Mouse (Mus musculus): ENCODE results near the gene Evi5l. TPM values are rescaled to one million over a fixed set of nuclear protein-coding genes. Genes with fewer than 3 reads are reported as not detected.
A peak's percentile ranks its signal among the peaks of the same experiment; 100 is the strongest.

The Evi5l gene
- polyA plus RNA-seq, 1 experiment from 2014 or later, result 36.3 TPM

GRCm38 (mm10) chr8:4172486-4172885 is 6.1 kb downstream of the Evi5l start:
- WGBS, result 70% methylated on average over 3 of the region's 3 CpGs
- no peak for ATAC-seq (ENCODE audit: insufficient number of reproducible peaks, insufficient read depth, low FRiP score, low TSS enrichment, low read depth)
- Histone ChIP-seq H3K4me2 (no peak overlapping the region), H3K4me3 (no peak overlapping the region), H3K27me3 (no peaks in the 10 kb centered on the region), H3K9ac (no peak overlapping the region), H3K27ac (no peak overlapping the region), H3K36me3 (0 out of 2 replicates have a peak, but pooled peaks cover 15% of the 10 kb centered on the region), H3K4me1 (peaks cover 10% of the 10 kb centered on the region; the same call in 1 of the 2 replicates), H3K9me3 (0 out of 2 replicates have a peak, but pooled peaks cover 3% of the 10 kb centered on the region)

- no peak for ATAC-seq (ENCODE audit: insufficient number of reproducible peaks, insufficient read depth, low FRiP score, low TSS enrichment, low read depth)
- Histone ChIP-seq H3K27ac (no peak overlapping the region), H3K4me3 (no peak overlapping the region), H3K9me3 (0 out of 2 replicates have a peak, but pooled peaks cover 3% of the 10 kb centered on the region), H3K36me3 (0 out of 2 replicates have a peak, but pooled peaks cover 15% of the 10 kb centered on the region), H3K4me1 (no peaks in the 10 kb centered on the region; the same call in 1 of the 2 replicates), H3K4me2 (no peak overlapping the region), H3K27me3 (no peaks in the 10 kb centered on the region), H3K9ac (no peak overlapping the region)
- 63% methylated on average over 2 of the region's 2 CpGs for WGBS
Observed at GRCm38 (mm10) chr8:4174018-4174417, 7.7 kb downstream of the Evi5l start.

- Histone ChIP-seq H3K36me3 (peaks cover 46% of the 10 kb centered on the region), H3K4me1 (no peaks in the 10 kb centered on the region), H3K9ac (no peak overlapping the region), H3K9me3 (no peaks in the 10 kb centered on the region), H3K4me3 (no peak overlapping the region), H3K27ac (no peak overlapping the region), H3K27me3 (no peaks in the 10 kb centered on the region), H3K4me2 (no peak overlapping the region)
- WGBS, result 88% methylated on average over 8 of the region's 8 CpGs
- ATAC-seq (ENCODE audit: insufficient number of reproducible peaks, insufficient read depth, low FRiP score, low TSS enrichment, low read depth), result no peak
Observed at GRCm38 (mm10) chr8:4183409-4183808, 17.0 kb downstream of the Evi5l start.

DNA sequence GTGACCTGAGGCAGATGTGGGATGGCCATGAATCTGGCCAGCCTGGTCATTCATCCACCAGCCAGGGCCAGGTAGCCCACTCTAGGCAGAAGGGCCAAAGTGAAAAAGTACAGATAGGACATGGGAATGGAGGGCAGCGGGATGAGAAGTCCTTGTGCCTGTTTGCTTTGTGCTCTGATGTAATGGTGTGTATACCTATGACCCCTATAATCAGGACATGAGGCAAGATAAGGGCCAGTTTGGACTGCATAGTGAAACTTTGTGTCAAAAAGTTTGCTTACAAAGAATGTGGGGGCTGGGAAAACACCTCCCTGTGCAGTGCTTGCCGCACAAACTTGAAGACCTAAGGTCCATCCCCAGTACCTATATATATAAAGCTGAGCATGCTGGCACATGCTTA is 19.8 kb downstream of the Evi5l start:
- 90% methylated on average over 2 of the region's 2 CpGs for WGBS
- H3K27ac ChIP-seq, result no peak overlapping the region
- no peak overlapping the region for H3K9ac ChIP-seq
- no peak overlapping the region for H3K4me2 ChIP-seq
- H3K9me3 ChIP-seq, result no peaks in the 10 kb centered on the region
- peaks cover 53% of the 10 kb centered on the region for H3K36me3 ChIP-seq
- no peak overlapping the region for H3K4me3 ChIP-seq
- H3K4me1 ChIP-seq, result no peaks in the 10 kb centered on the region
- H3K27me3 ChIP-seq, result no peaks in the 10 kb centered on the region
- ATAC-seq (ENCODE audit: insufficient number of reproducible peaks, insufficient read depth, low FRiP score, low TSS enrichment, low read depth), result no peak

- ATAC-seq (ENCODE audit: insufficient number of reproducible peaks, insufficient read depth, low FRiP score, low TSS enrichment, low read depth), result no peak
- Histone ChIP-seq H3K27me3 (no peaks in the 10 kb centered on the region), H3K9me3 (no peaks in the 10 kb centered on the region), H3K9ac (no peak overlapping the region), H3K4me3 (no peak overlapping the region), H3K27ac (no peak overlapping the region), H3K4me2 (no peak overlapping the region), H3K36me3 (peaks cover 56% of the 10 kb centered on the region), H3K4me1 (peaks cover 10% of the 10 kb centered on the region)
Observed at GRCm38 (mm10) chr8:4188605-4189004, 22.2 kb downstream of the Evi5l start.

GRCm38 (mm10) chr8:4189031-4189722 is 22.8 kb downstream of the Evi5l start:
- H3K9ac ChIP-seq, result no peak overlapping the region
- H3K4me1 ChIP-seq, result peaks cover 10% of the 10 kb centered on the region
- H3K36me3 ChIP-seq, result peaks cover 53% of the 10 kb centered on the region
- no peak for ATAC-seq (ENCODE audit: insufficient number of reproducible peaks, insufficient read depth, low FRiP score, low TSS enrichment, low read depth)
- WGBS, result 34% methylated on average over 3 of the region's 3 CpGs
- no peaks in the 10 kb centered on the region for H3K27me3 ChIP-seq
- no peaks in the 10 kb centered on the region for H3K9me3 ChIP-seq
- no peak overlapping the region for H3K4me3 ChIP-seq
- H3K27ac ChIP-seq, result no peak overlapping the region
- H3K4me2 ChIP-seq, result no peak overlapping the region

DNA sequence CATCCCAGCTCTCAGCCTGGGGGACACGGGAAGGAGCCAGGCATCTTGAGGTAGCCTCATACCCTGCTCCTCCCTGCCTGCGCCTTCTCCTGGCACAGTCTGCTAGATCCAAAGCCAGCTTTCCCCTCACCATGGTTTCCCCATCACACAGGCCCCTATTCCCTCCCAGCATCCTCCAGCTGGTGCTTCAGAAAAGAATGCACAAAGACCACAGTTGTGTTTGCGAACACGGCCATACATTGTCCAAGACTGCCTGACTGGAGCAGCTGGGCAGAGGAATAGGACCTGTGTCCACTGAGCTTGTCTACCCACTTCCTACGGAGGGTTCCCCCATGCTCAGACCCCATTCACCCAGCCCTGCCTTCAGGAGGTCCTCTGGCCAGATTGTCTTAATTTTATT is 25.9 kb downstream of the Evi5l start:
- ATAC-seq (ENCODE audit: insufficient number of reproducible peaks, insufficient read depth, low FRiP score, low TSS enrichment, low read depth), result no peak
- Histone ChIP-seq H3K9me3 (no peaks in the 10 kb centered on the region), H3K36me3 (peaks cover 42% of the 10 kb centered on the region), H3K9ac (no peak overlapping the region), H3K4me2 (no peak overlapping the region), H3K4me3 (no peak overlapping the region), H3K4me1 (peaks cover 10% of the 10 kb centered on the region), H3K27me3 (no peaks in the 10 kb centered on the region), H3K27ac (peak overlapping the region; percentile 58; the same call in 1 of the 2 replicates)
- WGBS, result 53% methylated on average over 5 of the region's 5 CpGs

- H3K27me3 ChIP-seq, result no peaks in the 10 kb centered on the region
- no peaks in the 10 kb centered on the region for H3K9me3 ChIP-seq
- peaks cover 10% of the 10 kb centered on the region for H3K4me1 ChIP-seq
- H3K9ac ChIP-seq, result no peak overlapping the region
- 9% methylated on average over 18 of the region's 18 CpGs for WGBS
- peaks cover 40% of the 10 kb centered on the region for H3K36me3 ChIP-seq
- peak; percentile 65 for ATAC-seq (ENCODE audit: insufficient number of reproducible peaks, insufficient read depth, low FRiP score, low TSS enrichment, low read depth)
- no peak overlapping the region for H3K4me3 ChIP-seq
- H3K4me2 ChIP-seq, result peak overlapping the region; percentile 30
- peak overlapping the region; percentile 58; the same call in 1 of the 2 replicates for H3K27ac ChIP-seq
Observed at GRCm38 (mm10) chr8:4192807-4193587, 26.6 kb downstream of the Evi5l start.

GRCm38 (mm10) chr8:4193588-4193894 is 27.2 kb downstream of the Evi5l start:
- no peak for ATAC-seq (ENCODE audit: insufficient number of reproducible peaks, insufficient read depth, low FRiP score, low TSS enrichment, low read depth)
- H3K27ac ChIP-seq, result no peak overlapping the region
- no peak overlapping the region for H3K9ac ChIP-seq
- no peak overlapping the region for H3K4me3 ChIP-seq
- H3K9me3 ChIP-seq, result no peaks in the 10 kb centered on the region
- peaks cover 10% of the 10 kb centered on the region for H3K4me1 ChIP-seq
- H3K36me3 ChIP-seq, result peaks cover 35% of the 10 kb centered on the region
- 54% methylated on average over 7 of the region's 7 CpGs for WGBS
- peak overlapping the region; percentile 30 for H3K4me2 ChIP-seq
- H3K27me3 ChIP-seq, result no peaks in the 10 kb centered on the region

GRCm38 (mm10) chr8:4201321-4201720 is 35.0 kb downstream of the Evi5l start:
- Histone ChIP-seq H3K27me3 (peaks cover 29% of the 10 kb centered on the region), H3K4me1 (peaks cover 6% of the 10 kb centered on the region), H3K36me3 (peaks cover 63% of the 10 kb centered on the region), H3K27ac (no peak overlapping the region), H3K4me3 (no peak overlapping the region), H3K9me3 (no peaks in the 10 kb centered on the region), H3K9ac (no peak overlapping the region), H3K4me2 (no peak overlapping the region)
- no peak for ATAC-seq (ENCODE audit: insufficient number of reproducible peaks, insufficient read depth, low FRiP score, low TSS enrichment, low read depth)
- 55% methylated on average over 2 of the region's 2 CpGs for WGBS

DNA sequence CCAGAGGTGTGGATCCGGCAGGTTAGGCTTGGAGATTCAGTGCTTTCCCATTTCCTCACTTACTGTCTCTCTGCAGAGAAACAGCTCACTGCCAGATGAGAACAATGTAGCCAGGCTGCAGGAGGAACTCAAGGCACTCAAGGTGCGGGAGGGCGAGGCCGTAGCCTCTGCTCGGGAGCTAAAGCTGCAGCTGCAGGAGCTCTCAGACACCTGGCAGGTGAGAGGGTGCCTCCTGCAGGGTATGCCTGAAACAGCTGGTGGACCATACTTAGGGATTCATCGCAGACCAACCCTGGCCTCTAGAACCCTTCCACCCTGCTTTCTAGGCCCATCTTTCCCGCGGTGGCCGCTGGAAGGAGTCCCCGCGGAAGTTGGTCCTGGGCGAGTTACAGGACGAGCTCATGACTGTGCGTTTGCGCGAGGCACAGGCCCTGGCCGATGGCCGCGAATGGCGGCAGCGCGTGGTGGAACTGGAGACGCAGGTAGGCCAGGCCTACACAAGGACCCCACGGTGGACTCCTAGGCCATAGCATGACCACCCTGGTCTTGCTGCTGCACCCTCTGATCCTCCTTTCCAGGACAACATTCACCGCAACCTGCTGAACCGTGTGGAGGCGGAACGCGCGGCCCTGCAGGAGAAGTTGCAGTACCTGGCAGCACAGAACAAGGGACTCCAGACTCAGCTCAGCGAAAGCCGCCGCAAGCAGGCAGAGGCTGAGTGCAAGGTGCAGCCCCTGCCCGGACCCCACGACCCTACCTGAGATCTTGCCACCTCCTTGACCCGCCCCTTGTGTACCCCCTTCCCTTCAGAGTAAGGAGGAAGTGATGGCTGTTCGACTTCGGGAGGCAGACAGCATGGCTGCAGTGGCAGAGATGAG is 39.1 kb downstream of the Evi5l start:
- peak overlapping the region; percentile 36 for H3K4me2 ChIP-seq
- peaks cover 74% of the 10 kb centered on the region for H3K36me3 ChIP-seq
- H3K9me3 ChIP-seq, result 0 out of 2 replicates have a peak, but pooled peaks cover 5% of the 10 kb centered on the region
- 0 out of 2 replicates have a peak, but pooled peaks have one; percentile 15 for ATAC-seq (ENCODE audit: insufficient number of reproducible peaks, insufficient read depth, low FRiP score, low TSS enrichment, low read depth)
- 19% methylated on average over 38 of the region's 38 CpGs for WGBS
- H3K27ac ChIP-seq, result no peak overlapping the region
- no peak overlapping the region for H3K4me3 ChIP-seq
- H3K4me1 ChIP-seq, result peaks cover 12% of the 10 kb centered on the region
- H3K27me3 ChIP-seq, result peaks cover 44% of the 10 kb centered on the region
- 0 out of 2 replicates have a peak overlapping the region, but pooled peaks have one; percentile 51 for H3K9ac ChIP-seq

All from embryonic facial prominence, embryonic 13.5 days (tissue).